In genomic region chr2:158256894-158257293, GRCm38 (mm10) we compare ENCODE assay signal across 12 mouse cellular contexts. TPM values are rescaled to one million over a fixed set of nuclear protein-coding genes. Genes with fewer than 3 reads are reported as not detected.
DNase-seq lines count a peak whose midpoint lies in the region; ATAC-seq lines count a peak whose summit lies in the region.
"Had no signal": no experiment of that assay in that cellular context is flagged by ENCODE, and none has a peak within 500 bp of the region (broad histone marks: within the 10 kb centered on the region; RNA-seq: fewer than 3 reads in every experiment).

No protein-coding gene starts in this region.

- no peak for ATAC-seq in forebrain, embryonic 12.5 days (ENCODE audit: low FRiP score)
- ATAC-seq in forebrain, embryonic 13.5 days, result no peak
- ATAC-seq in embryonic facial prominence, embryonic 12.5 days (ENCODE audit: insufficient number of reproducible peaks, insufficient read depth, low FRiP score, low TSS enrichment), result no peak
- ATAC-seq in limb, embryonic 13.5 days (ENCODE audit: low FRiP score, low read depth), result peak; percentile 73
- ATAC-seq: activated CD4-positive, CD25-positive, alpha-beta regulatory T cell, adult 4 months had no signal

- H3K9me3 ChIP-seq in forebrain, embryonic 12.5 days, result no peaks in the 10 kb centered on the region
- no peaks in the 10 kb centered on the region for H3K9me3 ChIP-seq in forebrain, embryonic 13.5 days (replicated peaks)
- H3K9me3 ChIP-seq in embryonic facial prominence, embryonic 12.5 days, result no peaks in the 10 kb centered on the region
- H3K9me3 ChIP-seq in limb, embryonic 13.5 days, result no peaks in the 10 kb centered on the region

- peak overlapping the region; percentile 34; the same call in 1 of the 2 replicates for H3K9ac ChIP-seq in forebrain, embryonic 12.5 days
- H3K9ac ChIP-seq in forebrain, embryonic 13.5 days, result no peak overlapping the region
- no peak overlapping the region for H3K9ac ChIP-seq in embryonic facial prominence, embryonic 12.5 days
- peak overlapping the region; percentile 39; the same call in 1 of the 2 replicates for H3K9ac ChIP-seq in limb, embryonic 13.5 days
- H3K9ac ChIP-seq: liver, embryonic 14.5 days had no signal

- WGBS in forebrain, embryonic 12.5 days, result 16% methylated on average over 5 of the region's 5 CpGs
- 18% methylated on average over 5 of the region's 5 CpGs for WGBS in forebrain, embryonic 13.5 days
- 19% methylated on average over 5 of the region's 5 CpGs for WGBS in embryonic facial prominence, embryonic 12.5 days
- WGBS in limb, embryonic 13.5 days, result 8% methylated on average over 5 of the region's 5 CpGs

- H3K4me3 ChIP-seq in forebrain, embryonic 12.5 days (replicated peaks), result no peak overlapping the region
- no peak overlapping the region for H3K4me3 ChIP-seq in forebrain, embryonic 13.5 days
- H3K4me3 ChIP-seq in embryonic facial prominence, embryonic 12.5 days, result no peak overlapping the region
- H3K4me3 ChIP-seq in limb, embryonic 13.5 days, result no peak overlapping the region
- H3K4me3 ChIP-seq: erythroblast, embryonic 14.5 days had no signal

- H3K27me3 ChIP-seq in forebrain, embryonic 12.5 days, result peaks cover 10% of the 10 kb centered on the region; the same call in 1 of the 2 replicates
- 0 out of 2 replicates have a peak, but pooled peaks cover 5% of the 10 kb centered on the region for H3K27me3 ChIP-seq in forebrain, embryonic 13.5 days
- H3K27me3 ChIP-seq in embryonic facial prominence, embryonic 12.5 days, result no peaks in the 10 kb centered on the region
- 0 out of 2 replicates have a peak, but pooled peaks cover 4% of the 10 kb centered on the region for H3K27me3 ChIP-seq in limb, embryonic 13.5 days

- peak; percentile 49 for DNase-seq in lung, postnatal 10 days
- no peak for DNase-seq in lung, postnatal 36 days
- no peak for DNase-seq in right cerebral cortex, postnatal 14 days
- no peak for DNase-seq in B cell, adult 2 months
- DNase-seq: kidney, adult 18-20 months had no signal

- no peaks in the 10 kb centered on the region for H3K36me3 ChIP-seq in forebrain, embryonic 12.5 days (replicated peaks)
- H3K36me3 ChIP-seq in forebrain, embryonic 13.5 days (ENCODE audit: poor library complexity, severe bottlenecking), result no peaks in the 10 kb centered on the region
- no peaks in the 10 kb centered on the region for H3K36me3 ChIP-seq in embryonic facial prominence, embryonic 12.5 days
- H3K36me3 ChIP-seq in limb, embryonic 13.5 days, result no peaks in the 10 kb centered on the region

- H3K4me2 ChIP-seq in forebrain, embryonic 12.5 days, result no peak overlapping the region
- no peak overlapping the region for H3K4me2 ChIP-seq in forebrain, embryonic 13.5 days
- no peak overlapping the region for H3K4me2 ChIP-seq in embryonic facial prominence, embryonic 12.5 days (replicated peaks)
- 0 out of 2 replicates have a peak overlapping the region, but pooled peaks have one; percentile 28 for H3K4me2 ChIP-seq in limb, embryonic 13.5 days (replicated peaks)

- no peak overlapping the region for H3K27ac ChIP-seq in forebrain, embryonic 12.5 days
- H3K27ac ChIP-seq in forebrain, embryonic 13.5 days, result no peak overlapping the region
- 0 out of 2 replicates have a peak overlapping the region, but pooled peaks have one; percentile 36 for H3K27ac ChIP-seq in embryonic facial prominence, embryonic 12.5 days
- no peak overlapping the region for H3K27ac ChIP-seq in limb, embryonic 13.5 days
- H3K27ac ChIP-seq: liver, embryonic 14.5 days had no signal

- peaks cover 14% of the 10 kb centered on the region for H3K4me1 ChIP-seq in forebrain, embryonic 12.5 days
- H3K4me1 ChIP-seq in forebrain, embryonic 13.5 days, result peaks cover 11% of the 10 kb centered on the region; the same call in 1 of the 2 replicates
- peaks cover 24% of the 10 kb centered on the region for H3K4me1 ChIP-seq in embryonic facial prominence, embryonic 12.5 days
- peaks cover 27% of the 10 kb centered on the region for H3K4me1 ChIP-seq in limb, embryonic 13.5 days

RNA-seq across cellular contexts. Expression of gene Bpi, which starts 1.0 kb away (rescaled TPM):
- polyA plus RNA-seq in forebrain, embryonic 12.5 days (2016; fragmentation: Nextera tagmentation; extraction: Ambion mirVana), result not detected in 2 replicates
- not detected in 2 replicates for polyA plus RNA-seq in forebrain, embryonic 13.5 days (2015; fragmentation: Nextera tagmentation; extraction: Ambion mirVana)
- not detected in 2 replicates for polyA plus RNA-seq in embryonic facial prominence, embryonic 12.5 days (2016; fragmentation: Nextera tagmentation; extraction: Ambion mirVana)
- polyA plus RNA-seq in limb, embryonic 13.5 days (2015; fragmentation: Nextera tagmentation; extraction: Ambion mirVana), result not detected in 2 replicates
- polyA plus RNA-seq: activated CD4-positive, CD25-positive, alpha-beta regulatory T cell, adult 4 months; erythroblast, embryonic 14.5 days; liver, embryonic 14.5 days had no signal

RNA-seq across cellular contexts. Expression of gene D630003M21Rik, which starts 27.9 kb away (rescaled TPM):
- polyA plus RNA-seq in forebrain, embryonic 12.5 days (2016; fragmentation: Nextera tagmentation; extraction: Ambion mirVana), result 3.3 and 3.4 TPM in 2 replicates
- polyA plus RNA-seq in forebrain, embryonic 13.5 days (2015; fragmentation: Nextera tagmentation; extraction: Ambion mirVana), result 2.3 and 2.7 TPM in 2 replicates
- polyA plus RNA-seq in embryonic facial prominence, embryonic 12.5 days (2016; fragmentation: Nextera tagmentation; extraction: Ambion mirVana), result 5.9 and 6.2 TPM in 2 replicates
- polyA plus RNA-seq in limb, embryonic 13.5 days (2015; fragmentation: Nextera tagmentation; extraction: Ambion mirVana), result 16.4 and 17.4 TPM in 2 replicates
- polyA plus RNA-seq: activated CD4-positive, CD25-positive, alpha-beta regulatory T cell, adult 4 months had no signal

RNA-seq across cellular contexts. Expression of gene Lbp, which starts 49.4 kb away (rescaled TPM):
- polyA plus RNA-seq in forebrain, embryonic 12.5 days (2016; fragmentation: Nextera tagmentation; extraction: Ambion mirVana), result 1.5 and 2.3 TPM in 2 replicates
- 0.53 and 0.92 TPM in 2 replicates for polyA plus RNA-seq in forebrain, embryonic 13.5 days (2015; fragmentation: Nextera tagmentation; extraction: Ambion mirVana)
- 4.2 and 4.6 TPM in 2 replicates for polyA plus RNA-seq in embryonic facial prominence, embryonic 12.5 days (2016; fragmentation: Nextera tagmentation; extraction: Ambion mirVana)
- polyA plus RNA-seq in limb, embryonic 13.5 days (2015; fragmentation: Nextera tagmentation; extraction: Ambion mirVana), result 3.9 and 4.7 TPM in 2 replicates

Comparison
In these comparisons a context has a peak if more than half of its experiments do, and no peak if none do; other contexts are left out.
1. H3K9ac ChIP-seq: peak in forebrain, embryonic 12.5 days (single experiment) and limb, embryonic 13.5 days (single experiment); none in forebrain, embryonic 13.5 days (single experiment) and embryonic facial prominence, embryonic 12.5 days (single experiment).